Mouse (Mus musculus) cerebellum, adult 11 months (tissue): Measurements from ENCODE around the gene Efna3.

Source experiments
- DNase-seq: peaks from one replicate; pipeline ENCODE4 v3.0.0; 2022

Efna3 gene

DNA sequence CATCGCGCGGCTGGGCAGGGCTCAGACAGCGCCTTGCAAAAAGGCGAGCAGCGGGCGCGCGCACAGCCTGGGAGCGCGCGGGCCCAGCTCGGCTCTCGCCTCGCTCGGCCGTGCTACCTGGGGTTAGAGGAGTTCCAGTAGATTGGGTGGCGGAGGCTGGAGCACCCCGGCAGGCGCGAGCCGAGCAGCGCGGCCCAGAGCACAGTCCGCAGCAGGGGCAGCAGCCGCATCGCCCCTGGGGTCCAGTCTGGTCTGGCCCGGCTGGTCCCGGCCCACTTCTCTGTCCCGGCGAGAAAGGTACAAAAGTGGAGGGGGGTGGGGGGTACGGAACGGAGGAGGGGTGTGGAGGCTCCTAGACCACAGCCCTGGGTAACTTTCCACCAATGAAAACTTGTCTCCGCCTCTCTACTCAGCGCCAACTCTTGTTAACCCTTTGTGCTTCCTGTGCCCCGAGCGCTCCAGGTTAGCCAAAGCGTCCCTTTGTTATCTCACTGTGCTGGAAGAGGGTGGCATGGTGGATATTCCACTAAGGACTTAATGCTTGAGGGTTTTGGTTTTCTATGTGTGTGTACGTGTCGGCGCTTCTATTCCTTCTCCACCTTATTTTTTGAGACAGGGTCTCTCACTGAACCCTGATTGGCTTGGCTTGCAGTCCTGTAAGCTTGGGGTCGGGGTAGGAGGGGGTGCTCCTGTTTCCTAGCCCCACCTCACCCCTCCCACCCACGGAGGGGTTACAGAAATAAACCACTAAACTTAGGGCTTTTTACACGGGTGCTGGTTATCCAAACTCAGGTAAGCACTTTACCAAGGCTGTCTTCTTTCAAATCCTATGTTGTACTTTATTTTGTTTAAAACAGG is 15.2 kb upstream of the Efna3 start, which contains the start of gene Efna4:
TSS of gene Efna4 (minus strand) at position 308 of the 858 bp plus-strand sequence.
- DNase-seq, result no peak

DNA sequence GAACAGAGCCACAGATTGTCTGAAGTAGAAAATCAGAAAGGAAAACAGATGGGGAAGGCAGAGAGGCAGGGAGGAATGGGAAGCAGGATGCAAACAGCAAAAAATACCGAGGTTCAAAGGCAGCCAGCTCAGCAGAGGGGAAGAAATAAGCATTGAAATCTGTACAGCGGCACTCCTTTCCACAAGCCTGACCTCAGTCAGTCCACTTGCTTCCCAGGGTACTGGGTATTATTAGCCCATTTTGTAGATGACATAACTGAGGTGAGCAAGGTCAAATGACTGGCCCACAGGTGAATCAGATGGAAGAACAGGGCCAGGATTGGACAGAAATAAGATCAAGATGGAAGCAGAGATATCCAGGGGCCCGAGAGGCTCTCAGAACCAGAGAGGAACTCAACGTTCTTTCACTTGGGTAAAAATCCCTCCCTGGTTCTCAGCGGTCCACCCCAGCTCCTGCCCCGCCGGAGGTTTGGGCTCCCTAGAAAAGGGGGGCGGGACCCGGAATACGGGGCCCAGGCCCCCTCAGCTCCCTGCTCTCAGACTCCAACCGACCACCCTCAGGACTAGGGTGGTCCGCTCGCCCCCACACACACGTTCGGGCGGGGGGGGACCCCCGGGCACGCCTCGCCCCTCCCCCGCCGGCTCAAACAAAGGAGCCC is 14.4 kb upstream of the Efna3 start:
- no peak for DNase-seq

DNA sequence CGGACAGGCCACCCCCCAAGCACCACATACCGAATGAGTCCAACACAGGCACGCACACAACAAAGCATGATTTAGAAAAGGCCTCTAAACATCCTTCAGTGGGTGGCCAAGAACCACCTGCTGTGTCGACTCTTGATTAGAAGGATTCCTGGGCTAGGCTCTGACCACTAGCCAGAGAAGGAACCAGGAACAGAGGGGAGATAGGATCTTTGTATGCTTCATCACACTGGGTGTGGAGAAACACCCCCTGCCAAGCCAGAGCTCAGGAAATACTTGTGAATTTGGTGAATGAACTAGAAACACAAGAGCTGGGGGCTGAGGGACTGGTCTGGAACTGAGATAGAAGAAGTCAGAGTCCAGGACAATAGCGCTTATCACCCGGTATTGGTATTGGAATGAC is 13.8 kb upstream of the Efna3 start:
- DNase-seq, result no peak

- no peak for DNase-seq
These were observed 10.3 kb upstream of the Efna3 start for GRCm38 (mm10) chr3:89333053-89333452.

DNA sequence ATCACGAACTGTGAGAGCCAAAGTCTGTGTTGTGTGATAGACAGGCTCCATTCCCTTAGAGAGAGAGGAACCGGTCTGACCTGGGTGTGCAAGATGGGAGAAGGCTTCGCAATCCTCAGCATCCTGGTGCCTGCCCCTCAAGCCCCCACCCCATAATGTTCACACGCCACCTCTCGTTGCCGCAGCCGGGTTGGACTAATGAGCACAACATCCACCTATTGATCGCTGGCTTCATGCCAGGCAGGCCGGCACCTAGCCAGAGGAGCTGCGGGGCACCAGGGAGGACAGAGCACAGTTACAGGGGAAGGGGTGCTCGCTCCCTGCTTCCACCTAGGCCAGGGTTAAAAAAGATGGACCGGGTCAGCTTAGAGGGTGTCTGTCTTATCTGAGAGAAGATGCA is 9.7 kb upstream of the Efna3 start:
- DNase-seq, result no peak

GRCm38 (mm10) chr3:89332013-89332412 is 9.2 kb upstream of the Efna3 start:
- DNase-seq, result no peak

DNA sequence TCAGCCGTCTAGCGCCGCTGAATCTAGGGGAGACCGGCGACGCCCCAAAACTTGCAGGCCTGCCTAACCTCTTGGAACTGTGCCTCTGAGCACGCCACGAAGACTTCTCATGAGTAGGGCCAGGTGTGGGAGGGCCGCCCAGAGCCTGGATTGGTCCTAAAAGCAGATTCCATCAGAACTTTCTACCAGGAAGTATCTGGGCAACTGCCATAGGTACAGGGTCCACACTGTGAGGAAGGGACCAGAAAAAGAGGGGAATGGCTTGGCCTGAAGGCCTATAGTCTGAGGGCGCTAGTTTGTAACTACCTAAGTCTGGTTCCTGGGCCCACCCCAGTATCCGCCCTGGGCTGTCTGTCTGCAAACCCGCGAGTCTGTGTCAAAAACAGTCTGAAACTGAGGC is 8.8 kb upstream of the Efna3 start:
- no peak for DNase-seq

- DNase-seq, result no peak
These were observed 8.2 kb upstream of the Efna3 start for GRCm38 (mm10) chr3:89330948-89331347.

DNA sequence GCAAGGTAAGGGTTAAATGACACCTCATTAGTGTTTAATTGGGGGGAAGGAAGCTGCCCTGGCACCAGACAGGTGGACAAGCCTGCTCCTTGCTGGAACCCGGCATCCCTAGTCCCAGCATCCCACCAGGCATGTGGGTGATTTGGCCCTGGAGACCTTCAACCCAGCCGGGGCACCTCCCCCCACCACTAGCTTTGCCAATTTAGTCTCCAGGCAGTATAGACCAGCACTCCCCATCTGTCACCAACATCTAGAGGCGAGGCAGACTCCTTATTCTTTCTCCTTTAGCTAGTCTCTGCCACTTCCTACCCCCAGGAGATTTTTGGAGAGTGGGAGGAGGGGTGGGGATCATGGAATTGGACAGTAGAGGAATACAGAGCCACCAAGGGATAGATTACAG is 7.6 kb upstream of the Efna3 start:
- DNase-seq, result no peak

- no peak for DNase-seq
These were observed 5.9 kb upstream of the Efna3 start for GRCm38 (mm10) chr3:89328623-89329022.

DNA sequence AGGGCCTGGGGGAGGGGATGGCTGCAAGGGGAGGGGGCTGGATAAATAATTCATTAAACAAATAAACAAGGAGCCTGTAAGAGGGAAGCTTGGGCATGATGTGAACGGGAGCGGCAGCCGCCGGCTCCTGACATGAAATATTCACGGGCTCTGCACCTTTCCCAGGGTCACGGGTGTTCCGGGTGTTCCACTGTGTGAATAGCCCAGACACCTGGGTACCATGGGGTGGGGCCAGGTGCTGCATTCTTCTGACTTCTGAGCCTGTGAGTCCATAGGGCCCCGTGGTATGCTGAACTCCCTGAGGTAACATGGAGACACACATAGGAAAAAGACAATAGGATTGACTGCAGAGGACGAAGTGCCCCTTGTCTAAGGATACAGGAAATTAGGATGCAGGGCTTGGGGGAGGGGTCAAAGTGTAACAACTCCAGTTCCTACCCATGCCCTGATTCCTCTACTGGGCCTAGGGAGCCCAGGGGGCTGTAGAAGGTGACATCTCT is 4.7 kb upstream of the Efna3 start:
- no peak for DNase-seq

DNA sequence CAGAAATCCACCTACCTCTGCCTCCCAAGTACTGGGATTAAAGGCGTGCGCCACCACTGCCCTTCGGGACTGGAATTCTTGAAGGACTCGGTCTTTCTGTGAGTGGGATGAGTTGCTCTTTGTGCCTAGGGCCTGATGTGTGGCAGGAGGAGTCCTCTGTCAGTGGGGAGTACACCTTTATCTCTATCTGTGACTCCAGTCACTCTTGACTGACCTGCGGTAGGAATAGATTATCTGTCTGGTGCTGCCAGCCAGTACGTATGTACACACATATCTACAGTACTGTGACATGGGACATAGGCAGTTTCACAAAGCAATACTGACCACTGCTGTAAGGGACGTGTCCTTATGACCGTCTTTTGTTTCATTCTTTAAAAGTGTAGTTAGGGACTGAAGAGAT is 3.1 kb upstream of the Efna3 start:
- no peak for DNase-seq

GRCm38 (mm10) chr3:89322131-89322500 is 649 bp downstream of the Efna3 start:
- no peak for DNase-seq

GRCm38 (mm10) chr3:89321183-89322130 is 1.3 kb downstream of the Efna3 start:
- DNase-seq, result no peak

DNA sequence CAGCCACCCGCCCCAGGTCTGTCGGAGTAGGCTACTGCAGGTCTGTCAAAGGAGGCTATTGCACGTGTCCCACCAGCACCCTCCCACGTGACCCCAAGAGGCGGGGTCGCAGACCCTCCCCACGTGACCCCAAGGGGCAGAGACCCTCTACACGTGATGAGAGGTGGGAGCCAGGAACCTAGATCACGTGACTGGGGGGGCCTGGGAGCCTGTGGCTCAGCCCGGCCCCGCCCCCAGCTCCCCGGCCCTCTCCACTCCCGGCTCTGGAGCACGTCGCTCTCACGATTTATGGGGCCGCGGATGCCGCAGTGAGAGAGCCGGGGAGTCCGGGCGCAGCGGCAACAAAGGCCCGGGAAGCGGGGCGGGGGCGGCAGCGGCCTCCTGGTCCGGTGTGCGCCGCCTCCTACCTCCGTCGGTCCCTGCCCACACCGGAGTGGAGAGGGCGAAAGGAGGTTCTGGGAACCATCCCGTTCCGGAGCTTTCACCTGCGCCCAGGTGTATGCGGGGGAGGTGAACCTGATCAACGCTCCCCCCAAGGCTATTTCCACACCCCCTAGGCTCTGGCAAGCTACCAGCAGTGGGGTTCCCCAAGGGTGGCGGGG is 2.1 kb downstream of the Efna3 start:
- no peak for DNase-seq

- no peak for DNase-seq
These were observed 3.0 kb downstream of the Efna3 start for GRCm38 (mm10) chr3:89319591-89320350.

- no peak for DNase-seq
These were observed 3.7 kb downstream of the Efna3 start for GRCm38 (mm10) chr3:89318971-89319590.

GRCm38 (mm10) chr3:89318316-89318715 is 4.4 kb downstream of the Efna3 start:
- DNase-seq, result no peak

GRCm38 (mm10) chr3:89317246-89317645 is 5.5 kb downstream of the Efna3 start:
- DNase-seq, result no peak

DNA sequence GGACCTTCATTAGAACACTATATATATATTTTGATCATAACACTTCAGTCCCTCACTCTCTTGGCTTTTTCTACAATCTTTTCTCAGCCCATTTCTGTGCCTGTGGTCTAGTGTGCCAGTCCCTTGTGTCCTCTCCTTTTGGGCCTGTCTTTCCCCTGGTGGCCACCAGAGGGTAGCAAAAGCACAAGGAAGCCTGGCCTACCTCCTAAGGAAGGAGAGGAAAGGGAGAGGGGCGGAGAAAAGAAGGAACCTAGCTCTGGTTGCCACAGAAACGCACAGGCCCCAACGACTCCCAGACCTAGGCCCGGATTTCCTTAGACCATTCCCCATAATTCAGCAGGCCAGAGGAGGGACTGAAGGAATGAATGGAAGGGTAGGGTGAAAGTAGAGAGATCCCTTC is 5.9 kb downstream of the Efna3 start:
- DNase-seq, result peak; percentile 79
